Mouse (Mus musculus) stomach, postnatal 0 days (tissue): ENCODE measurements around the gene Nr1h3. TPM values are rescaled to one million over a fixed set of nuclear protein-coding genes. Genes with fewer than 3 reads are reported as not detected.

ENCODE experiments used
- ATAC-seq: fragments of 200-750 bp; cut with Nextera tagmentation; 2 replicates; pipeline ENCODE4 v1.8.0; 2017; ENCODE audit not compliant: low FRiP score, low TSS enrichment
- DNase-seq: peaks from one replicate; pipeline ENCODE4 v3.0.0-alpha.2; 2016; ENCODE audit warnings: low spot score
- H3K27ac ChIP-seq: fragments of 300-500 bp; sonication (generic); replicated peaks from 2 replicates; pipeline ENCODE4 v1.5.1; 2014; ENCODE audit warnings: mild to moderate bottlenecking, control low read depth
- H3K27me3 ChIP-seq: fragments of 300-500 bp; sonication (generic); 2 replicates; pipeline ENCODE4 v1.6.1; 2014; ENCODE audit warnings: low read length; ENCODE audit not compliant: control insufficient read depth, insufficient read depth
- H3K36me3 ChIP-seq: fragments of 300-500 bp; sonication (generic); 2 replicates; pipeline ENCODE4 v1.6.1; 2014; ENCODE audit warnings: low read length, mixed read lengths; ENCODE audit not compliant: control insufficient read depth, insufficient read depth
- H3K4me1 ChIP-seq: fragments of 300-500 bp; sonication (generic); replicated peaks from 2 replicates; pipeline ENCODE4 v1.6.1; 2014; ENCODE audit warnings: antibody characterized with exemption; ENCODE audit not compliant: control insufficient read depth, insufficient read depth
- H3K4me2 ChIP-seq: fragments of 300-500 bp; sonication (generic); replicated peaks from 2 replicates; pipeline ENCODE4 v1.6.1; 2014; ENCODE audit warnings: low read depth, mild to moderate bottlenecking, control low read depth, moderate library complexity
- H3K4me3 ChIP-seq: fragments of 300-500 bp; sonication (generic); 2 replicates; pipeline ENCODE4 v1.5.1; 2014; ENCODE audit warnings: low read depth, low read length, control low read depth
- H3K9ac ChIP-seq: fragments of 300-500 bp; sonication (generic); 2 replicates; pipeline ENCODE4 v1.6.1; 2014; ENCODE audit warnings: mild to moderate bottlenecking, low read length, control low read depth, mixed read lengths
- H3K9me3 ChIP-seq: fragments of 300-500 bp; sonication (generic); 2 replicates; pipeline ENCODE4 v1.6.1; 2016; ENCODE audit warnings: low read length; ENCODE audit not compliant: control insufficient read depth
- CTCF ChIP-seq: IDR thresholded peaks from 2 replicates; pipeline ENCODE4 v1.5.1; 2016; ENCODE audit warnings: antibody characterized with exemption, low read depth, mild to moderate bottlenecking, moderate library complexity
- EP300 ChIP-seq: optimal IDR thresholded peaks from 2 replicates; pipeline ENCODE3; 2016; ENCODE audit warnings: antibody characterized with exemption
- WGBS: fragments of 180-500 bp; shearing (Covaris S2); extraction: QIAGEN DNeasy Blood & Tissue Kit; methylation state at CpG from one replicate; pipeline ENCODE4 v1.1.7; 2014; 5-methylcytosine and 5-hydroxymethylcytosine counted together
- polyA plus RNA-seq: library from polyadenylated mRNA; unstranded; fragments of >200 nt; fragmentation: Nextera tagmentation; extraction: Ambion mirVana; gene quantifications from 2 replicates; pipeline ENCODE4 v1.2.1, GENCODE M21; 2015

The Nr1h3 gene
- polyA plus RNA-seq, 1 experiment from 2014 or later, result 2.2 TPM

- WGBS, result 22% methylated on average over 6 of the region's 6 CpGs
- TF ChIP-seq EP300, result no peak
- TF ChIP-seq CTCF, result no peak
- no peaks in the 10 kb centered on the region for H3K4me1 ChIP-seq
- DNase-seq (no peak), ATAC-seq (peak; percentile 80)
- no peaks in the 10 kb centered on the region for H3K27me3 ChIP-seq
- H3K4me3 ChIP-seq, result no peak overlapping the region
- H3K9ac ChIP-seq, result no peak overlapping the region
- 0 out of 2 replicates have a peak, but pooled peaks cover under 1% of the 10 kb centered on the region for H3K36me3 ChIP-seq
- H3K27ac ChIP-seq, result peak overlapping the region; percentile 77
- H3K9me3 ChIP-seq, result no peaks in the 10 kb centered on the region
- no peak overlapping the region for H3K4me2 ChIP-seq
Measured at GRCm38 (mm10) chr2:91157002-91157752, 45.5 kb downstream of the Nr1h3 start.

- ATAC-seq, result no peak
- WGBS, result 92% methylated on average over 3 of the region's 3 CpGs
Measured at GRCm38 (mm10) chr2:91154091-91154490, 48.5 kb downstream of the Nr1h3 start.

DNA sequence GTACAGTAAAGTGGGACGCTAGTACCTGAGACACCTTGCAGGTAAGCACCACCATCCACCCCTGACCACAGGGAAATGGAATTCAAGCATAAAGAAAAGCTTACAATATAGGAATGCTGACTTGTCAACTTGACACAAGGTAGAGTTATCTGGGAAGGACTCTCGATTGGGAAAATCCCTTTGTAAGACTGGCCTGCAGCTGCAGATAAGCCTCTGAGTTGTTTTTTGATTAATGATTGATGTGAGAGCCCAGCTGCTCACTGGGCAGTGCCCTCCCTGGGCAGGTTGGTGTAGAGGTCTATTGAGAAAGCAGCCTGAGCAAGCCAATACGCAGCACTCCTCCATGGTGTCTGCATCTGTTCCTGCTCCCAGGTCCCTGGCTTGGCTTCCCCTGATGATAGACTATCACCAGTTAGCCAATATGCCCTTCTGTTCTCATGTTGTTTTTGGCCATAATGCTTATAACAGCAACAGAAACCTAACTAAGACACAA is 49.7 kb downstream of the Nr1h3 start:
- TF ChIP-seq EP300, result no peak
- TF ChIP-seq CTCF, result no peak
- Histone ChIP-seq H3K4me1 (no peaks in the 10 kb centered on the region), H3K9me3 (no peaks in the 10 kb centered on the region), H3K4me3 (no peak overlapping the region), H3K27ac (no peak overlapping the region), H3K36me3 (peaks cover 4% of the 10 kb centered on the region; the same call in 1 of the 2 replicates), H3K9ac (no peak overlapping the region), H3K27me3 (no peaks in the 10 kb centered on the region), H3K4me2 (no peak overlapping the region)
- ATAC-seq (no peak), DNase-seq (no peak)
- WGBS, result 60% methylated on average over 3 of the region's 3 CpGs

More at GRCm38 (mm10) chr2:91154091-91154490, 48.5 kb downstream of the Nr1h3 start:
- Histone ChIP-seq H3K36me3 (peaks cover 4% of the 10 kb centered on the region; the same call in 1 of the 2 replicates), H3K9me3 (no peaks in the 10 kb centered on the region), H3K4me3 (no peak overlapping the region), H3K4me1 (no peaks in the 10 kb centered on the region), H3K4me2 (no peak overlapping the region), H3K9ac (no peak overlapping the region), H3K27me3 (no peaks in the 10 kb centered on the region), H3K27ac (no peak overlapping the region)
- DNase-seq, result no peak
- TF ChIP-seq EP300 (no peak), CTCF (no peak)

GRCm38 (mm10) chr2:91151331-91151730 is 51.3 kb downstream of the Nr1h3 start:
- Histone ChIP-seq H3K27me3 (no peaks in the 10 kb centered on the region), H3K9me3 (no peaks in the 10 kb centered on the region), H3K4me1 (no peaks in the 10 kb centered on the region), H3K36me3 (peaks cover 4% of the 10 kb centered on the region), H3K4me3 (no peak overlapping the region), H3K9ac (no peak overlapping the region), H3K27ac (no peak overlapping the region), H3K4me2 (no peak overlapping the region)
- TF ChIP-seq CTCF (no peak), EP300 (no peak)
- ATAC-seq (no peak), DNase-seq (no peak)
- WGBS, result 74% methylated on average over 1 of the region's 1 CpGs

GRCm38 (mm10) chr2:91148101-91148500 is 54.5 kb downstream of the Nr1h3 start:
- H3K4me2 ChIP-seq, result no peak overlapping the region
- H3K9me3 ChIP-seq, result no peaks in the 10 kb centered on the region
- H3K27ac ChIP-seq, result no peak overlapping the region
- no peak overlapping the region for H3K9ac ChIP-seq
- H3K27me3 ChIP-seq, result no peaks in the 10 kb centered on the region
- no peaks in the 10 kb centered on the region for H3K4me1 ChIP-seq
- TF ChIP-seq CTCF, result no peak
- TF ChIP-seq EP300, result no peak
- DNase-seq (no peak), ATAC-seq (no peak)
- no peak overlapping the region for H3K4me3 ChIP-seq
- H3K36me3 ChIP-seq, result peaks cover 4% of the 10 kb centered on the region

GRCm38 (mm10) chr2:91143401-91143800 is 59.2 kb downstream of the Nr1h3 start:
- ATAC-seq, result no peak
- no peaks in the 10 kb centered on the region for H3K9me3 ChIP-seq
- no peak overlapping the region for H3K27ac ChIP-seq
- no peak overlapping the region for H3K4me3 ChIP-seq
- peaks cover 4% of the 10 kb centered on the region; the same call in 1 of the 2 replicates for H3K36me3 ChIP-seq
- no peak for DNase-seq
- H3K4me2 ChIP-seq, result no peak overlapping the region
- no peak overlapping the region for H3K9ac ChIP-seq
- no peaks in the 10 kb centered on the region for H3K4me1 ChIP-seq
- WGBS, result 91% methylated on average over 11 of the region's 11 CpGs
- TF ChIP-seq EP300 (no peak), CTCF (no peak)
- no peaks in the 10 kb centered on the region for H3K27me3 ChIP-seq
